Mouse (Mus musculus) intestine, embryonic 16.5 days (tissue): ENCODE results near the gene Ccdc86. TPM values are rescaled to one million over a fixed set of nuclear protein-coding genes. Genes with fewer than 3 reads are reported as not detected.

Experiments
- ATAC-seq: fragments of 200-750 bp; cut with Nextera tagmentation; 2 replicates; pipeline ENCODE4 v1.8.0; 2017; ENCODE audit warnings: moderate TSS enrichment, moderate library complexity
- H3K27ac ChIP-seq: fragments of 300-500 bp; sonication (generic); 2 replicates; pipeline ENCODE4 v1.5.1; 2014; ENCODE audit warnings: mild to moderate bottlenecking, low read length
- H3K27me3 ChIP-seq: fragments of 300-500 bp; sonication (generic); replicated peaks from 2 replicates; pipeline ENCODE4 v1.6.1; 2014; ENCODE audit warnings: low read length, control low read depth, mixed read lengths; ENCODE audit not compliant: control insufficient read depth, insufficient read depth
- H3K36me3 ChIP-seq: fragments of 300-500 bp; sonication (generic); 2 replicates; pipeline ENCODE4 v1.6.1; 2014; ENCODE audit warnings: low read length, control low read depth; ENCODE audit not compliant: control insufficient read depth, insufficient read depth
- H3K4me1 ChIP-seq: fragments of 300-500 bp; sonication (generic); 2 replicates; pipeline ENCODE4 v1.6.1; 2014; ENCODE audit warnings: low read length, control low read depth, mixed read lengths; ENCODE audit not compliant: control insufficient read depth, insufficient read depth
- H3K4me2 ChIP-seq: fragments of 300-500 bp; sonication (generic); 2 replicates; pipeline ENCODE4 v1.6.1; 2014; ENCODE audit warnings: low read depth, low read length, control low read depth
- H3K4me3 ChIP-seq: fragments of 300-500 bp; sonication (generic); 2 replicates; pipeline ENCODE4 v1.5.1; 2014; ENCODE audit warnings: mild to moderate bottlenecking, low read length
- H3K9ac ChIP-seq: fragments of 300-500 bp; sonication (generic); 2 replicates; pipeline ENCODE4 v1.6.1; 2014; ENCODE audit warnings: low read depth, low read length
- H3K9me3 ChIP-seq: fragments of 300-500 bp; sonication (generic); 2 replicates; pipeline ENCODE4 v1.6.1; 2016; ENCODE audit warnings: low read length, control low read depth; ENCODE audit not compliant: control insufficient read depth
- WGBS: fragments of 180-500 bp; shearing (Covaris S2); extraction: QIAGEN DNeasy Blood & Tissue Kit; methylation state at CpG from one replicate; pipeline ENCODE4 v1.1.7; 2014; 5-methylcytosine and 5-hydroxymethylcytosine counted together
- polyA plus RNA-seq: library from polyadenylated mRNA; unstranded; fragments of >200 nt; fragmentation: Nextera tagmentation; extraction: Ambion mirVana; gene quantifications from 2 replicates; pipeline ENCODE4 v1.2.1, GENCODE M21; 2015

Ccdc86 gene
- polyA plus RNA-seq, 1 experiment from 2014 or later, result 29.4 TPM

- Histone ChIP-seq H3K4me1 (peaks cover 10% of the 10 kb centered on the region), H3K27ac (no peak overlapping the region), H3K27me3 (no peaks in the 10 kb centered on the region), H3K9ac (no peak overlapping the region), H3K36me3 (no peaks in the 10 kb centered on the region), H3K4me3 (no peak overlapping the region), H3K9me3 (no peaks in the 10 kb centered on the region), H3K4me2 (no peak overlapping the region)
- no peak for ATAC-seq
- WGBS, result 90% methylated on average over 3 of the region's 3 CpGs
Measured at GRCm38 (mm10) chr19:10892201-10892600, 56.9 kb downstream of the Ccdc86 start.

Other genes starting within 250 kb of the Ccdc86 start
- gene Cd5, start 210.3 kb downstream of the Ccdc86 start, polyA plus RNA-seq, result 0.17 TPM in 1 of 2 replicates, not detected in the other
- gene Cd6, start 119.2 kb downstream of the Ccdc86 start, polyA plus RNA-seq, result 0.23 and 0.38 TPM in 2 replicates
- 0.48 and 0.56 TPM in 2 replicates for gene Slc15a3, start 109.5 kb downstream of the Ccdc86 start, polyA plus RNA-seq
- 29.9 and 32.3 TPM in 2 replicates for gene Tmem132a, start 79.3 kb downstream of the Ccdc86 start, polyA plus RNA-seq
- 72.8 and 78.7 TPM in 2 replicates for gene Tmem109, start 67.3 kb downstream of the Ccdc86 start, polyA plus RNA-seq
- gene Prpf19, start 54.0 kb downstream of the Ccdc86 start, polyA plus RNA-seq, result 32.1 and 35.0 TPM in 2 replicates
- not detected in 2 replicates for gene Zp1, start 28.6 kb downstream of the Ccdc86 start, polyA plus RNA-seq
- 0.05 and 0.11 TPM in 2 replicates for gene Ptgdr2, start 12.1 kb downstream of the Ccdc86 start, polyA plus RNA-seq
- 111 and 159 TPM in 2 replicates for gene Ms4a10, start 25.4 kb upstream of the Ccdc86 start, polyA plus RNA-seq
- gene Ms4a15, start 44.0 kb upstream of the Ccdc86 start, polyA plus RNA-seq, result 0.31 and 0.37 TPM in 2 replicates
- 40.6 and 41.9 TPM in 2 replicates for gene Ms4a18, start 68.8 kb upstream of the Ccdc86 start, polyA plus RNA-seq
- gene Ms4a8a, start 131.8 kb upstream of the Ccdc86 start, polyA plus RNA-seq, result 37.6 and 39.5 TPM in 2 replicates
- not detected in 2 replicates for gene 1700017D01Rik, start 181.6 kb upstream of the Ccdc86 start, polyA plus RNA-seq
- gene 1700025F22Rik, start 216.1 kb upstream of the Ccdc86 start, polyA plus RNA-seq, result not detected in 2 replicates
- gene Ms4a13, start 247.5 kb upstream of the Ccdc86 start, polyA plus RNA-seq, result not detected in 2 replicates